Mouse (Mus musculus): ENCODE data around the gene Oscar. TPM values are rescaled to one million over a fixed set of nuclear protein-coding genes. Genes with fewer than 3 reads are reported as not detected.
"Not testable (repeated sequence)": the region's sequence is repeated elsewhere in the genome, so short reads cannot be mapped to it uniquely, and the experiment has no call there.

Oscar gene
- polyA plus RNA-seq, 1 experiment from 2014 or later, result 0.38 TPM

DNA sequence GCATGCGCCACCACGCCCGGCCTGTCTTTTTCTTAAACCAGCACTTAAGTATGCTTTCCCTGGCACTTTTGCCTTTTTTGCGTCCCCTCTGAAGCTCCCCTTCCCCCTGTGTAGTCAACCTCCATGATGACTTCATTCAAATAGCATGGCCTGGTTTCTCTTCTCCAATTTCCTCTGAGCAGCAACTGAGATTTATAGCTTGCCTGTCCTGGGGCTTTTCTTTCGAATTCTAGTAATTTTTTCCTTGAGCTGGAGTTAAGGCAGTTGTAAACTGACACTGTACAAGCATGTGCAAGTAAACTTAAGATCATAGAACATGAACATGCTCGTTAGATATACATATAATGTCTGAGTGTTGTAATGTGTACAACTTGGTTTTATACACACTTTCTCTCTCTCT is 8.6 kb downstream of the Oscar start:
- Histone ChIP-seq H3K9ac (no peak overlapping the region), H3K9me3 (no peaks in the 10 kb centered on the region), H3K27ac (no peak overlapping the region), H3K27me3 (no peaks in the 10 kb centered on the region; the same call in 1 of the 2 replicates), H3K4me3 (replicated peaks) (no peak overlapping the region), H3K4me1 (no peaks in the 10 kb centered on the region), H3K36me3 (replicated peaks) (no peaks in the 10 kb centered on the region), H3K4me2 (no peak overlapping the region)
- ATAC-seq (ENCODE audit: low FRiP score), result no peak
- WGBS, result 91% methylated on average over 6 of the region's 6 CpGs

DNA sequence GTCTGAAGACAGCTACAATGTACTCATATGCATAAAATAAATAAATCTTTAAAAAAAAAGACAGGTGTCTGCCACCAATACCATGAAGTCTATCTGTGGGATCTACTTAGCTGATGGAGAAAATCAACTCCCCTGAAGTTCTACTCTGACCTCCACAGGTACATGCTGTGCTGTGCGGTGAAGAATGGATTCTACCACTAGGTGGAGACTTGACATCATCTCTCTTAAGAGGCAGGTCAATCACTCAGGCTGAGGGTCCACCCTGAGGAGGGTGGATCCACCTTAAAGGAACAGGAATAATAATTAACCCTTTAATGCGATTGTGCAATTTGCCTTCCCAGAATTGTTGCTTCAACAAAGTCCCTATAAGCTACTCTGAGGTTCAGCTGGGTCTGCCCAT is 9.2 kb downstream of the Oscar start:
- H3K27me3 ChIP-seq, result no peaks in the 10 kb centered on the region; the same call in 1 of the 2 replicates
- H3K4me1 ChIP-seq, result no peaks in the 10 kb centered on the region
- no peak overlapping the region for H3K9ac ChIP-seq
- no peak overlapping the region for H3K4me3 ChIP-seq (replicated peaks)
- H3K4me2 ChIP-seq, result no peak overlapping the region
- H3K36me3 ChIP-seq (replicated peaks), result no peaks in the 10 kb centered on the region
- H3K27ac ChIP-seq, result no peak overlapping the region
- no peak for ATAC-seq (ENCODE audit: low FRiP score)
- WGBS, result 18% methylated on average over 2 of the region's 2 CpGs
- no peaks in the 10 kb centered on the region for H3K9me3 ChIP-seq

DNA sequence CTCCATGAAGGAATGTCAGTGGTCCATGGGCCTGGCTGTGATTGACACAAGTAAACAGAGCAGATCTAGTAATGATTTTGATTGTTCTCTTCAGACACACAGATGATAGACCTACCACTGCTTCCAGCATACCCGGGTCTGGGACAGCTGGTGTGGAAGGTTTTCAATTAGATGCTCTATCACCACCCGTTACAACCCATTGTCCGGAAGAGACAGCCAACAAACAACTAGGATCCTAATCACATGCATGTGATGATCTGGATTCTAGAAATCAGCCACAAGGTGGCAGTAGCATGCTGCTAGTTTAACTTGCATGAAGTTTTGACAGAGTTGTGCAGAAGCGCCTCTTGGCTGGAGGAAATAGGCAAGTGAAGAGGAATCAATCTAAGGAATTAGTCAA is 14.8 kb downstream of the Oscar start:
- no peak overlapping the region for H3K27ac ChIP-seq
- no peak overlapping the region for H3K4me2 ChIP-seq
- H3K27me3 ChIP-seq, result no peaks in the 10 kb centered on the region
- no peaks in the 10 kb centered on the region for H3K36me3 ChIP-seq (replicated peaks)
- no peak overlapping the region for H3K9ac ChIP-seq
- WGBS, result 15% methylated on average over 4 of the region's 4 CpGs
- H3K9me3 ChIP-seq, result no peaks in the 10 kb centered on the region
- peak; percentile 61 for ATAC-seq (ENCODE audit: low FRiP score)
- H3K4me1 ChIP-seq, result no peaks in the 10 kb centered on the region
- no peak overlapping the region for H3K4me3 ChIP-seq (replicated peaks)

DNA sequence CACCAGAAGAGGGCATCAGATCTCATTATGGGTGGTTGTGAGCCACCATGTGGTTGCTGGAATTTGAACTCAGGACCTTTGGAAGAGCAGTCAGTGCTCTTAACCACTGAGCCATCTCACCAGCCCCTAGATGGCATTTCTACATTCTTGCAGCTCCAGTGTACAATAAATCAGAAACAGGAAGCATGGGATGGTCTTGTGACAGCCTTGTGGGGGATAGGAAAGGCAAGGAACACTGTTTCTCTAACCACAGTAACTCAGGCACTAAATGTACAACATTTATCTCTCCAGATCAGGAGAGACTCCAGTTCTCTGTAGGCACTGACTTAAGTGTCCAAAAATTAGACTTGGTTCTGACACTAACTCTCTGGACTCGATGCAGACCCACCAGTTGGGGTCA is 18.2 kb downstream of the Oscar start:
- H3K9ac ChIP-seq; H3K9me3 ChIP-seq; H3K36me3 ChIP-seq (replicated peaks); H3K27me3 ChIP-seq; H3K4me3 ChIP-seq (replicated peaks); ATAC-seq (ENCODE audit: low FRiP score); H3K4me2 ChIP-seq; H3K4me1 ChIP-seq; H3K27ac ChIP-seq: not testable (repeated sequence)
- WGBS, result 84% methylated on average over 1 of the region's 1 CpGs

DNA sequence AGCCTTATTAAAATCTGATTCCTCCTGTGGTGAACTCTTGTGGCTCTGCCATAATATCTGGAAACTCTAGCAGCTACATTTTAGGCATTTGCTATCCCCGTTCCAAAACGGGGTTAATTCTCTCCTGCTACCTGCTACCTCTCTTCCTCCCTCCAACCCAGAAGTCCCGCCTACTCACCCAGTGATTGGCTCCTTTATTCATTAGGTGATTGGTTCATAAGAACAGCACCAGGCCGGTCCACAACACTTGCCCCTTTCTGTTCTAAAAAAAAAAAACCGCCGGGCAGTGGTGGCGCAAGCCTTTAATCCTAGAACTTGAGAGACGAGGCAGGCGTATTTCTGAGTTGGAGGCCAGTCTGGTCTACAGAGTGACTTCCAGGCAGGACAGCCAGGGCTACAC is 20.8 kb downstream of the Oscar start:
- ATAC-seq (ENCODE audit: low FRiP score), result no peak
- H3K36me3 ChIP-seq (replicated peaks), result no peaks in the 10 kb centered on the region
- WGBS, result 20% methylated on average over 9 of the region's 9 CpGs
- no peaks in the 10 kb centered on the region for H3K27me3 ChIP-seq
- H3K9me3 ChIP-seq, result no peaks in the 10 kb centered on the region
- no peaks in the 10 kb centered on the region for H3K4me1 ChIP-seq
- no peak overlapping the region for H3K4me2 ChIP-seq
- no peak overlapping the region for H3K27ac ChIP-seq
- no peak overlapping the region for H3K4me3 ChIP-seq (replicated peaks)
- no peak overlapping the region for H3K9ac ChIP-seq

DNA sequence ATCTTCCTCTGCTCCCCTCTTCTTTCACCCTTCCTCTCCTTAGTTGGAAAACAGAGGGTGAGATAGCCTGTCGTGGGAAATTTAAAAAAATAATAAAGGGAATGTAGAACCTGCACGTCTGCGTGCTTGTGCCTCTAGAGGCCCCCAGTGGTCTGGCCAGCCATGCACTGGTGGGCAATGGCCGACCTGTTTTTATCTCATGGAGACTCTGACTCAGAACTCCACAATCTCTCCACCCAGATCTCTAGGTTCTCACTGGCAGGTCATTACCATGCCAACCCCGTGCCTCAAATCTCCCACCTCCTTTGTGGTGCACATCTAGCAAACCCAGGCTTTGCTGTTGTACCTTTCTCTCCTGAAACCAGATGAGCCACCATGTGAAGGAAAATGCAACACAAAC is 21.3 kb downstream of the Oscar start:
- Histone ChIP-seq H3K9ac (no peak overlapping the region), H3K4me2 (no peak overlapping the region), H3K27me3 (no peaks in the 10 kb centered on the region), H3K36me3 (replicated peaks) (no peaks in the 10 kb centered on the region), H3K9me3 (no peaks in the 10 kb centered on the region), H3K4me1 (no peaks in the 10 kb centered on the region), H3K27ac (no peak overlapping the region), H3K4me3 (replicated peaks) (no peak overlapping the region)
- no peak for ATAC-seq (ENCODE audit: low FRiP score)
- 24% methylated on average over 5 of the region's 5 CpGs for WGBS

DNA sequence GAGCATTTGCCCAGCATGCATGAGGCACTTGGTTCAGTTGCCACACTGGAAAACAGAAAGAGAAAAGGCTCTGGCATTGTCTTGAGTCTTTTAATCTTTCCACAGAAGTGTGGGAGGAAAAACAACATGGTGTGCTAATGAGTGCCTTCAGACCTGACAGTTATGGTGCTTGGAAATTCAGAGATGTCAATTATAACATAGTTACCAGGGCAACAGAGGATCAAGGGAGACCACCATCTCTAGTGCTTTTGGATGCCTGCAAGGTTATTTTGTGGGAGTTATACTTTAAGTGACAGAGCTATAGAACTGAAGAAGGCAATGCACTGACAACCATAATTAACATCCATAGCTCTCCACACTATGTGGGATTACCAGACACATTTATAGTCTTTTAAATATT is 22.1 kb downstream of the Oscar start:
- no peak overlapping the region for H3K4me3 ChIP-seq (replicated peaks)
- H3K27ac ChIP-seq, result no peak overlapping the region
- no peak for ATAC-seq (ENCODE audit: low FRiP score)
- no peaks in the 10 kb centered on the region for H3K9me3 ChIP-seq
- H3K9ac ChIP-seq, result no peak overlapping the region
- no peaks in the 10 kb centered on the region for H3K4me1 ChIP-seq
- H3K27me3 ChIP-seq, result no peaks in the 10 kb centered on the region
- no peaks in the 10 kb centered on the region for H3K36me3 ChIP-seq (replicated peaks)
- H3K4me2 ChIP-seq, result no peak overlapping the region

DNA sequence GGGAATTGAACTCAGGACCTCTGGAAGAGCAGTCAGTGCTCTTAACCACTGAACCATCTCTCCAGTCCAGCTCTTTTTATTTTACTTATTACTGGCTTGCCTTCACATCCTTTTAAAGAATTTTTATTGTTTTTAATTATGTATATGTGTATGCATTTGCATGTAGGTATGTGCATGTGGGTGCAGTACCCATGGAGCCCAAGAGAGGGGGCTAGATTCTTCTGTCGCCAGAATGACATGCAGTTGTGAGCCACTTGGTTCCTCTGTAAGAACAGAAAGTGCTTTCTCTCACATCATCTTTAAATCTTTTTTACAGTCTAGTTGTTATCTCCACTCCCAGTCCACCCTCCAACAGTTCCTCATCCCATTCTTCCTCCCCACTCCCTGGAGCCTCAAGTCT is 24.4 kb downstream of the Oscar start:
- H3K27me3 ChIP-seq, result no peaks in the 10 kb centered on the region
- no peak for ATAC-seq (ENCODE audit: low FRiP score)
- no peaks in the 10 kb centered on the region; the same call in 1 of the 2 replicates for H3K4me1 ChIP-seq
- WGBS, result 79% methylated on average over 1 of the region's 1 CpGs
- no peaks in the 10 kb centered on the region for H3K9me3 ChIP-seq
- no peaks in the 10 kb centered on the region for H3K36me3 ChIP-seq (replicated peaks)
- H3K4me2 ChIP-seq, result no peak overlapping the region
- no peak overlapping the region for H3K27ac ChIP-seq
- no peak overlapping the region for H3K4me3 ChIP-seq (replicated peaks)
- no peak overlapping the region for H3K9ac ChIP-seq

DNA sequence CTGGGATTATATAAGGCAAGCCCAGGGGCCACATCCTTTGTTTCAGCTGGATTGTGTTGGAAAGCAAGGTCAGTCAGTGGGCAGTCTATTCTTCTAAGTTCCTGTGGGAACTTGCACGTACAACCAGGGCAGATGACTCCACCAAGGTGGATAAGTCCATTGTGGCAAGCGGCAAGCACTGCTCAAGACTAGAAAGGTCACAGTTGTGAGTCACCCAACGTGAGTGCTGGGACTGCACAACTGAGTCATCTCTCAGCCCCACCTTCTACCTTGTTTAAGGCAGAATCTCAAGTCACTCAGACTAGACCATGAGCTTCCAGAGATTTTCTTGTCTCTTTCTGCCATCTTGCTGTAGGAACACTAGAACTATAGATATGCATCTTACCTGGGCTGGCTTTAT is 25.4 kb downstream of the Oscar start:
- no peaks in the 10 kb centered on the region; the same call in 1 of the 2 replicates for H3K4me1 ChIP-seq
- no peaks in the 10 kb centered on the region for H3K36me3 ChIP-seq (replicated peaks)
- 82% methylated on average over 3 of the region's 3 CpGs for WGBS
- H3K4me2 ChIP-seq, result no peak overlapping the region
- no peak for ATAC-seq (ENCODE audit: low FRiP score)
- no peak overlapping the region for H3K9ac ChIP-seq
- H3K27me3 ChIP-seq, result no peaks in the 10 kb centered on the region
- no peak overlapping the region for H3K4me3 ChIP-seq (replicated peaks)
- H3K9me3 ChIP-seq, result no peaks in the 10 kb centered on the region
- no peak overlapping the region for H3K27ac ChIP-seq

DNA sequence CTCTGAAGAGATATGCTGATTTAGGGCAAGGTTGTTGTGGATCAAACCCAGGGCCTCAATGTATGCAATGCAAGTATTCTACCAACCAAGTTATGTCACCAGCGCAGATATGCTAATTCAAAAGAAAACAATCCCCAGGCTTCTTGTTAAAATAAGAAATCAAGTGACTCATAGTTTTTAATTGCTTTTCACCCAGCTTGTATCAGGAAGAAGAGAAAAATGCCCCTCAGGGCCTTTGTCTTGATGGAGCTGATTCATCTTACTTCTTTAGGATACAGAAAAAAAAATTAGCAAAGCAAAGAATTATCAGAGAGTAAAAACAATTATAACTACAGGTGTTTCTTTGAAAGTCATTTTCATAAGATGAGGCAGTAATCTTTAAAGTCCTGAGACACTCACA is 28.7 kb downstream of the Oscar start:
- no peak overlapping the region for H3K4me2 ChIP-seq
- H3K4me1 ChIP-seq, result no peaks in the 10 kb centered on the region; the same call in 1 of the 2 replicates
- H3K27ac ChIP-seq, result no peak overlapping the region
- no peak overlapping the region for H3K9ac ChIP-seq
- no peak for ATAC-seq (ENCODE audit: low FRiP score)
- H3K4me3 ChIP-seq (replicated peaks), result no peak overlapping the region
- H3K9me3 ChIP-seq, result no peaks in the 10 kb centered on the region
- H3K36me3 ChIP-seq (replicated peaks), result no peaks in the 10 kb centered on the region
- WGBS, result 68% methylated on average over 1 of the region's 1 CpGs
- no peaks in the 10 kb centered on the region for H3K27me3 ChIP-seq

DNA sequence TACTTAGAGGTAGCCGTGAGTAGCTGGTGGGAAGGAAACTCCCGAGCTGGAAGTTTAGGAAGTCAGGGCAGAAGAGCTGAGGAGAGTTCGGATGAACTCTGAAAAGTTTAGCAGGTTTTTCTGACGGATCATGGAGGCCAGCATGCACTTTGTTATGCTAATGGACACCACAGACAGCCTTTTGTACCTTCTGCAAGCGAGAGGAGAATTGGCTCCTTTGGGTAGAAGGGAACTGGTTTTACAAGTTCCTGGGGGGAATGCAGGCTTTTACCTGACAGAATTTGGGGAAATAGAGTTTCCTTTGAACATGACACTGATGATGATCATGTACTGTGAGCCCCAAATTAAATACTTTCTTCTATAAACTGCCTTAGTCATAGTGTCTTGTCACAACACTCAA is 29.7 kb downstream of the Oscar start:
- no peak overlapping the region for H3K9ac ChIP-seq
- no peaks in the 10 kb centered on the region for H3K27me3 ChIP-seq
- H3K4me1 ChIP-seq, result no peaks in the 10 kb centered on the region; the same call in 1 of the 2 replicates
- no peaks in the 10 kb centered on the region for H3K9me3 ChIP-seq
- H3K36me3 ChIP-seq (replicated peaks), result no peaks in the 10 kb centered on the region
- H3K27ac ChIP-seq, result no peak overlapping the region
- no peak overlapping the region for H3K4me3 ChIP-seq (replicated peaks)
- no peak for ATAC-seq (ENCODE audit: low FRiP score)
- 4% methylated on average over 5 of the region's 5 CpGs for WGBS
- no peak overlapping the region for H3K4me2 ChIP-seq

DNA sequence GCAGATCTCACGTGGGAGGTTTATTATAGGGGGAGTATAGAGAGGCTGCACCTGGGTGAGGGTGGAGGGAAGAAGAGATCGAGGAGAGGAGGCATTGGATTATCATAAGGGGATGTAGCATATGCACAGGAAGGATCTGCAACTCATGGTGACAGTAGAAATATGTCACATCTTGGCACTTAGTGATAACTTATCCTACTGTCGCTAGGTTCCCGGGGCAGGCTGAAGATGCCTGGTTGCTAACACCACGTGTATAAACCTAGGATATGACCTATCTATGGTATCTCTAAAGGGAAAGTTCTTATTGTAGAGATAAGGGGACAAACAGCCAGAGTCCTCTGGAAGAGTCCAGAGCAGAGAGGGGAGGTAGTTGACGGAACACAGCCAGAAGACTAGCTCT is 30.2 kb downstream of the Oscar start:
- Histone ChIP-seq H3K9me3 (no peaks in the 10 kb centered on the region), H3K27ac (no peak overlapping the region), H3K4me3 (replicated peaks) (no peak overlapping the region), H3K9ac (no peak overlapping the region), H3K36me3 (replicated peaks) (no peaks in the 10 kb centered on the region), H3K4me2 (no peak overlapping the region), H3K4me1 (no peaks in the 10 kb centered on the region; the same call in 1 of the 2 replicates), H3K27me3 (no peaks in the 10 kb centered on the region)
- 14% methylated on average over 6 of the region's 6 CpGs for WGBS
- no peak for ATAC-seq (ENCODE audit: low FRiP score)

DNA sequence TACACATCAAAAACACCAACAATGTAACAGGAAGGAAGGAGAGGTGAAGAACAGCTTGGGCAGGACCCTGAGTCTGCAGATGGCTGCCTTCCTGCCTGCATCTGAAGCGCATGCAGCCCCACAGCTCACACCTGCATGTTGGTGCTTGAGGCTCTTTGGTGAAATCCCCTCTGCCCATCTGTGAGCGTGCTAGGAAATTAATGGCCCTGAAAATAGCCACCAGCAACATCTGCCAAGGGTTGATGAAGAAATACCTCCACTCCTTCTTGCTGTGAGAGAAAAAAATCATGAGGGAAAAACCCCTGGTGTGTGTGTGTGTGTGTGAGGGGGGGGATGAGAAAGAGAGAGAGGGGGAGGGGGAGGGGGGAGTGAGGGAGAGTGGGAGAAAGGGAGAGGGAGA is 35.9 kb downstream of the Oscar start:
- H3K9me3 ChIP-seq, result no peaks in the 10 kb centered on the region
- WGBS, result 67% methylated on average over 2 of the region's 2 CpGs

More for the DNA sequence above, 35.9 kb downstream of the Oscar start:
- H3K27me3 ChIP-seq, result no peaks in the 10 kb centered on the region
- H3K9ac ChIP-seq, result no peak overlapping the region
- no peak overlapping the region for H3K4me2 ChIP-seq
- H3K27ac ChIP-seq, result no peak overlapping the region
- H3K4me3 ChIP-seq (replicated peaks), result no peak overlapping the region
- ATAC-seq (ENCODE audit: low FRiP score), result no peak
- H3K4me1 ChIP-seq, result no peaks in the 10 kb centered on the region
- H3K36me3 ChIP-seq (replicated peaks), result no peaks in the 10 kb centered on the region

Data from forebrain, embryonic 12.5 days (tissue).